Mouse (Mus musculus): Measurements from ENCODE around the gene Tmc6. TPM values are rescaled to one million over a fixed set of nuclear protein-coding genes. Genes with fewer than 3 reads are reported as not detected.

The Tmc6 gene
- polyA plus RNA-seq, 1 experiment from 2014 or later: 3.9 TPM

- Histone ChIP-seq H3K27me3 (no peaks in the 10 kb centered on the region), H3K9ac (replicated peaks) (no peak overlapping the region), H3K9me3 (no peaks in the 10 kb centered on the region), H3K27ac (no peak overlapping the region), H3K4me2 (replicated peaks) (no peak overlapping the region), H3K4me1 (replicated peaks) (no peaks in the 10 kb centered on the region), H3K36me3 (peaks cover 90% of the 10 kb centered on the region), H3K4me3 (replicated peaks) (no peak overlapping the region)
- WGBS: 88% methylated on average over 12 of the region's 12 CpGs
- ATAC-seq: no peak
These were observed 19.8 kb downstream of the Tmc6 start for GRCm38 (mm10) chr11:117762246-117762645.

GRCm38 (mm10) chr11:117761801-117762200 is 20.2 kb downstream of the Tmc6 start:
- H3K4me2 ChIP-seq (replicated peaks): no peak overlapping the region
- no peak for ATAC-seq
- no peaks in the 10 kb centered on the region for H3K27me3 ChIP-seq
- no peak overlapping the region for H3K4me3 ChIP-seq (replicated peaks)
- H3K4me1 ChIP-seq (replicated peaks): no peaks in the 10 kb centered on the region
- WGBS: 93% methylated on average over 13 of the region's 13 CpGs
- no peaks in the 10 kb centered on the region for H3K9me3 ChIP-seq
- peaks cover 94% of the 10 kb centered on the region for H3K36me3 ChIP-seq
- no peak overlapping the region for H3K27ac ChIP-seq
- H3K9ac ChIP-seq (replicated peaks): no peak overlapping the region

- Histone ChIP-seq H3K36me3 (peaks cover 95% of the 10 kb centered on the region), H3K4me3 (replicated peaks) (no peak overlapping the region), H3K4me1 (replicated peaks) (no peaks in the 10 kb centered on the region), H3K27ac (no peak overlapping the region), H3K9ac (replicated peaks) (no peak overlapping the region), H3K9me3 (no peaks in the 10 kb centered on the region), H3K4me2 (replicated peaks) (no peak overlapping the region), H3K27me3 (no peaks in the 10 kb centered on the region)
- 0 out of 2 replicates have a peak, but pooled peaks have one; percentile 27 for ATAC-seq
- WGBS: 93% methylated on average over 26 of the region's 26 CpGs
These were observed 21.5 kb downstream of the Tmc6 start for GRCm38 (mm10) chr11:117760374-117761119.

- Histone ChIP-seq H3K27ac (no peak overlapping the region), H3K36me3 (peaks cover 96% of the 10 kb centered on the region), H3K4me2 (replicated peaks) (no peak overlapping the region), H3K4me1 (replicated peaks) (no peaks in the 10 kb centered on the region), H3K9ac (replicated peaks) (no peak overlapping the region), H3K27me3 (no peaks in the 10 kb centered on the region), H3K4me3 (replicated peaks) (no peak overlapping the region), H3K9me3 (no peaks in the 10 kb centered on the region)
- no peak for ATAC-seq
- WGBS: 97% methylated on average over 10 of the region's 10 CpGs
These were observed 22.7 kb downstream of the Tmc6 start for GRCm38 (mm10) chr11:117759267-117759666.

- no peak for ATAC-seq
- Histone ChIP-seq H3K36me3 (peaks cover 100% of the 10 kb centered on the region), H3K27ac (no peak overlapping the region), H3K27me3 (no peaks in the 10 kb centered on the region), H3K4me2 (replicated peaks) (no peak overlapping the region), H3K4me3 (replicated peaks) (no peak overlapping the region), H3K4me1 (replicated peaks) (no peaks in the 10 kb centered on the region), H3K9ac (replicated peaks) (no peak overlapping the region), H3K9me3 (no peaks in the 10 kb centered on the region)
- 98% methylated on average over 7 of the region's 7 CpGs for WGBS
These were observed 26.1 kb downstream of the Tmc6 start for GRCm38 (mm10) chr11:117755891-117756290.

GRCm38 (mm10) chr11:117751544-117751943 is 30.5 kb downstream of the Tmc6 start:
- Histone ChIP-seq H3K4me1 (replicated peaks) (no peaks in the 10 kb centered on the region), H3K27me3 (no peaks in the 10 kb centered on the region), H3K9me3 (no peaks in the 10 kb centered on the region), H3K4me2 (replicated peaks) (no peak overlapping the region), H3K4me3 (replicated peaks) (no peak overlapping the region), H3K36me3 (peaks cover 99% of the 10 kb centered on the region), H3K9ac (replicated peaks) (no peak overlapping the region), H3K27ac (no peak overlapping the region; the same call in 1 of the 2 replicates)
- ATAC-seq: no peak
- WGBS: 89% methylated on average over 6 of the region's 6 CpGs

- no peaks in the 10 kb centered on the region for H3K9me3 ChIP-seq
- no peaks in the 10 kb centered on the region for H3K27me3 ChIP-seq
- H3K9ac ChIP-seq (replicated peaks): no peak overlapping the region
- H3K4me2 ChIP-seq (replicated peaks): no peak overlapping the region
- no peak overlapping the region for H3K27ac ChIP-seq
- no peak for ATAC-seq
- H3K36me3 ChIP-seq: peaks cover 99% of the 10 kb centered on the region
- 93% methylated on average over 10 of the region's 10 CpGs for WGBS
- H3K4me3 ChIP-seq (replicated peaks): no peak overlapping the region
- H3K4me1 ChIP-seq (replicated peaks): no peaks in the 10 kb centered on the region
These were observed 32.6 kb downstream of the Tmc6 start for GRCm38 (mm10) chr11:117749414-117749813.

- Histone ChIP-seq H3K9ac (replicated peaks) (no peak overlapping the region), H3K4me2 (replicated peaks) (no peak overlapping the region), H3K27me3 (no peaks in the 10 kb centered on the region), H3K36me3 (peaks cover 99% of the 10 kb centered on the region), H3K9me3 (no peaks in the 10 kb centered on the region), H3K4me3 (replicated peaks) (no peak overlapping the region), H3K27ac (no peak overlapping the region), H3K4me1 (replicated peaks) (no peaks in the 10 kb centered on the region)
- no peak for ATAC-seq
- 87% methylated on average over 4 of the region's 4 CpGs for WGBS
These were observed 33.4 kb downstream of the Tmc6 start for GRCm38 (mm10) chr11:117748628-117749027.

GRCm38 (mm10) chr11:117743454-117744030 is 38.5 kb downstream of the Tmc6 start:
- H3K27me3 ChIP-seq: no peaks in the 10 kb centered on the region

GRCm38 (mm10) chr11:117742715-117743114 is 39.3 kb downstream of the Tmc6 start:
- WGBS: 89% methylated on average over 8 of the region's 8 CpGs
- H3K9ac ChIP-seq (replicated peaks): no peak overlapping the region
- ATAC-seq: no peak

More at GRCm38 (mm10) chr11:117743454-117744030, 38.5 kb downstream of the Tmc6 start:
- H3K36me3 ChIP-seq: peaks cover 99% of the 10 kb centered on the region
- WGBS: 79% methylated on average over 4 of the region's 4 CpGs
- H3K27ac ChIP-seq: peak overlapping the region; percentile 19; the same call in 1 of the 2 replicates
- H3K4me3 ChIP-seq (replicated peaks): no peak overlapping the region
- ATAC-seq: no peak
- H3K9me3 ChIP-seq: no peaks in the 10 kb centered on the region
- no peaks in the 10 kb centered on the region for H3K4me1 ChIP-seq (replicated peaks)
- H3K4me2 ChIP-seq (replicated peaks): no peak overlapping the region
- H3K9ac ChIP-seq (replicated peaks): no peak overlapping the region

GRCm38 (mm10) chr11:117742243-117742642 is 39.8 kb downstream of the Tmc6 start:
- no peak for ATAC-seq
- 91% methylated on average over 8 of the region's 8 CpGs for WGBS
- Histone ChIP-seq H3K4me3 (replicated peaks) (no peak overlapping the region), H3K27me3 (no peaks in the 10 kb centered on the region), H3K4me2 (replicated peaks) (no peak overlapping the region), H3K4me1 (replicated peaks) (no peaks in the 10 kb centered on the region), H3K9ac (replicated peaks) (no peak overlapping the region), H3K9me3 (no peaks in the 10 kb centered on the region), H3K36me3 (peaks cover 99% of the 10 kb centered on the region), H3K27ac (no peak overlapping the region)

More at GRCm38 (mm10) chr11:117742715-117743114, 39.3 kb downstream of the Tmc6 start:
- H3K27ac ChIP-seq: no peak overlapping the region
- H3K36me3 ChIP-seq: peaks cover 99% of the 10 kb centered on the region
- H3K4me3 ChIP-seq (replicated peaks): no peak overlapping the region
- H3K4me1 ChIP-seq (replicated peaks): no peaks in the 10 kb centered on the region
- H3K9me3 ChIP-seq: no peaks in the 10 kb centered on the region
- no peak overlapping the region for H3K4me2 ChIP-seq (replicated peaks)
- no peaks in the 10 kb centered on the region for H3K27me3 ChIP-seq

- H3K4me3 ChIP-seq (replicated peaks): no peak overlapping the region
- no peaks in the 10 kb centered on the region for H3K9me3 ChIP-seq
- 93% methylated on average over 6 of the region's 6 CpGs for WGBS
- H3K4me1 ChIP-seq (replicated peaks): no peaks in the 10 kb centered on the region
- peaks cover 100% of the 10 kb centered on the region for H3K36me3 ChIP-seq
- no peak for ATAC-seq
- no peaks in the 10 kb centered on the region for H3K27me3 ChIP-seq
- no peak overlapping the region for H3K27ac ChIP-seq
- H3K4me2 ChIP-seq (replicated peaks): no peak overlapping the region
- H3K9ac ChIP-seq (replicated peaks): no peak overlapping the region
These were observed 40.9 kb downstream of the Tmc6 start for GRCm38 (mm10) chr11:117741128-117741527.

Data from midbrain, embryonic 13.5 days (tissue).